Mouse (Mus musculus) stomach, postnatal 0 days (tissue): ENCODE results near the gene Man2a1.

ENCODE experiments used
- CTCF ChIP-seq: IDR thresholded peaks from 2 replicates; pipeline ENCODE4 v1.5.1; 2016; ENCODE audit warnings: antibody characterized with exemption, low read depth, mild to moderate bottlenecking, moderate library complexity
- EP300 ChIP-seq: optimal IDR thresholded peaks from 2 replicates; pipeline ENCODE3; 2016; ENCODE audit warnings: antibody characterized with exemption

DNA sequence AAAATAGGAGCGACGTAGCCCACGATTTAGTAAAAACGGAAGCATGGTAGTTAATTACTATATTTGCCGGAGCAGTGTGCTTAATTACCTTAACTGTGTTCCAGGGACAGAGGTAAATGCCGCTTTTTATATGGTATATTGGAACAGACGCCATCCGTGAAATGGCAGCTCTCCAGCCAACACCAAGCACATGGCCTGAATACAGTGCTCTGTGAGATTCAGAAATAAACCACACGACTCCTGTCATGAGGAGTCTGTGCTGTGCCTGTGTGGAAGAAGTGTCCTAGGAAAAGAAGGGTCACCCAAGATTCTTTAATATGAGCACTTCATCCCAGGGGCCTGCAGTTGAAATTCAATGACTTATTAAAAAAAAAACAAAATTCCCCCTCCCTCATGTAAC, 50.2 kb downstream of the Man2a1 start:
- TF ChIP-seq CTCF (no peak), EP300 (no peak)
